Mouse (Mus musculus) stomach, postnatal 0 days (tissue): ENCODE data around the gene Vps26c. TPM values are rescaled to one million over a fixed set of nuclear protein-coding genes. Genes with fewer than 3 reads are reported as not detected.
A peak's percentile ranks its signal among the peaks of the same experiment; 100 is the strongest.

Source experiments
- ATAC-seq: fragments of 200-750 bp; cut with Nextera tagmentation; 2 replicates; pipeline ENCODE4 v1.8.0; 2017; ENCODE audit not compliant: low FRiP score, low TSS enrichment
- DNase-seq: peaks from one replicate; pipeline ENCODE4 v3.0.0-alpha.2; 2016; ENCODE audit warnings: low spot score
- H3K27ac ChIP-seq: fragments of 300-500 bp; sonication (generic); replicated peaks from 2 replicates; pipeline ENCODE4 v1.5.1; 2014; ENCODE audit warnings: mild to moderate bottlenecking, control low read depth
- H3K27me3 ChIP-seq: fragments of 300-500 bp; sonication (generic); 2 replicates; pipeline ENCODE4 v1.6.1; 2014; ENCODE audit warnings: low read length; ENCODE audit not compliant: control insufficient read depth, insufficient read depth
- H3K36me3 ChIP-seq: fragments of 300-500 bp; sonication (generic); 2 replicates; pipeline ENCODE4 v1.6.1; 2014; ENCODE audit warnings: low read length, mixed read lengths; ENCODE audit not compliant: control insufficient read depth, insufficient read depth
- H3K4me1 ChIP-seq: fragments of 300-500 bp; sonication (generic); replicated peaks from 2 replicates; pipeline ENCODE4 v1.6.1; 2014; ENCODE audit warnings: antibody characterized with exemption; ENCODE audit not compliant: control insufficient read depth, insufficient read depth
- H3K4me2 ChIP-seq: fragments of 300-500 bp; sonication (generic); replicated peaks from 2 replicates; pipeline ENCODE4 v1.6.1; 2014; ENCODE audit warnings: low read depth, mild to moderate bottlenecking, control low read depth, moderate library complexity
- H3K4me3 ChIP-seq: fragments of 300-500 bp; sonication (generic); 2 replicates; pipeline ENCODE4 v1.5.1; 2014; ENCODE audit warnings: low read depth, low read length, control low read depth
- H3K9ac ChIP-seq: fragments of 300-500 bp; sonication (generic); 2 replicates; pipeline ENCODE4 v1.6.1; 2014; ENCODE audit warnings: mild to moderate bottlenecking, low read length, control low read depth, mixed read lengths
- H3K9me3 ChIP-seq: fragments of 300-500 bp; sonication (generic); 2 replicates; pipeline ENCODE4 v1.6.1; 2016; ENCODE audit warnings: low read length; ENCODE audit not compliant: control insufficient read depth
- CTCF ChIP-seq: IDR thresholded peaks from 2 replicates; pipeline ENCODE4 v1.5.1; 2016; ENCODE audit warnings: antibody characterized with exemption, low read depth, mild to moderate bottlenecking, moderate library complexity
- EP300 ChIP-seq: optimal IDR thresholded peaks from 2 replicates; pipeline ENCODE3; 2016; ENCODE audit warnings: antibody characterized with exemption
- WGBS: fragments of 180-500 bp; shearing (Covaris S2); extraction: QIAGEN DNeasy Blood & Tissue Kit; methylation state at CpG from one replicate; pipeline ENCODE4 v1.1.7; 2014; 5-methylcytosine and 5-hydroxymethylcytosine counted together
- polyA plus RNA-seq: library from polyadenylated mRNA; unstranded; fragments of >200 nt; fragmentation: Nextera tagmentation; extraction: Ambion mirVana; gene quantifications from 2 replicates; pipeline ENCODE4 v1.2.1, GENCODE M21; 2015

The Vps26c gene
- polyA plus RNA-seq, 1 experiment from 2014 or later, result 28.5 TPM

DNA sequence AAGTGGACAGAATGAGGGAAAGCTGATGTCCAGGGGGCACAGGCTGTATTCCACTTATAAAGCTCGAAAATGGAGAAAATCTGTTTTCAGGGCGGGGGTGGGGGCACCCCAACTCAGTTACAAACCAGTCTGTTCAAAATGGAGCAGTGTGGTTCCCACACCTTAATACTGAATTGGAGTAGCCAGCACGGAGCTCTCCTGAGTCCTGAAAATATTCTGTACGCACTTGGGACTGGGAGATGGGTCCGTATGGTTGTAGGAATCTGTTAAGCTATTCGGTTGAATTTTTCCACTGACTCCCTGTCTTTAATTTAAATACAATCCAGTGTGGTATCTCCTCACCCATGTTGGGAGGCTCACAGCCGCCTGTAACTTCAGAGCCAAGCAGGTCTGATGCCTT lies 28.7 kb upstream of the Vps26c start:
- 68% methylated on average over 7 of the region's 7 CpGs for WGBS
- no peaks in the 10 kb centered on the region for H3K27me3 ChIP-seq
- no peak overlapping the region for H3K9ac ChIP-seq
- no peak overlapping the region for H3K4me2 ChIP-seq
- DNase-seq (no peak), ATAC-seq (no peak)
- no peaks in the 10 kb centered on the region for H3K36me3 ChIP-seq
- no peaks in the 10 kb centered on the region; the same call in none of the 2 replicates for H3K4me1 ChIP-seq
- H3K27ac ChIP-seq, result no peak overlapping the region
- TF ChIP-seq CTCF (no peak), EP300 (no peak)
- no peaks in the 10 kb centered on the region for H3K9me3 ChIP-seq
- no peak overlapping the region for H3K4me3 ChIP-seq

- Histone ChIP-seq H3K27me3 (no peaks in the 10 kb centered on the region), H3K4me3 (no peak overlapping the region), H3K27ac (no peak overlapping the region), H3K4me1 (no peaks in the 10 kb centered on the region), H3K9ac (no peak overlapping the region), H3K36me3 (no peaks in the 10 kb centered on the region), H3K4me2 (no peak overlapping the region), H3K9me3 (no peaks in the 10 kb centered on the region)
- no peak for ATAC-seq
- TF ChIP-seq EP300 (no peak), CTCF (no peak)
- DNase-seq, result no peak
Observed at GRCm38 (mm10) chr16:94551934-94552333, 25.3 kb upstream of the Vps26c start.

DNA sequence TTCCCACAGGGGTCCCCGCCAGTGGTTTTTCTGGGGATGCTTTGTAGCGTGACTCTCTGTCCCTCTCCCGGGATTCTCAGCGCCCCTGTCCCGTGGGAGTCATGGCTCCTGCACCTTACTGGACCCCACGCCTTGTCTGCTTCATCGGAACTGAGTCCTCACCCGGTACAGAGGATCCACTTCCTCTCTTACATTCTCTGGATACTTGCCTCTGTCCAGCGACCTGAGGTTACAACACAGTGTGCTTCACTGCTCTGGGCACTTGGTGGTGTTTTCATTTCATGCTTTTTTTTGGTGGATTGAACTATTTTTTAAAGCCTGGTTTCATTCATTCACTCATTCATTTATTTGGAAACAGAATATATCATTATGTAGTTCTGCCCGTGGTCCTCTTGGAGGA lies 23.2 kb upstream of the Vps26c start:
- 66% methylated on average over 10 of the region's 10 CpGs for WGBS
- ATAC-seq, result no peak
- TF ChIP-seq EP300, result no peak
- no peak for TF ChIP-seq CTCF
- Histone ChIP-seq H3K9me3 (no peaks in the 10 kb centered on the region), H3K4me3 (no peak overlapping the region), H3K27ac (no peak overlapping the region), H3K9ac (no peak overlapping the region), H3K4me1 (no peaks in the 10 kb centered on the region), H3K4me2 (no peak overlapping the region), H3K27me3 (no peaks in the 10 kb centered on the region), H3K36me3 (no peaks in the 10 kb centered on the region)
- DNase-seq, result no peak

DNA sequence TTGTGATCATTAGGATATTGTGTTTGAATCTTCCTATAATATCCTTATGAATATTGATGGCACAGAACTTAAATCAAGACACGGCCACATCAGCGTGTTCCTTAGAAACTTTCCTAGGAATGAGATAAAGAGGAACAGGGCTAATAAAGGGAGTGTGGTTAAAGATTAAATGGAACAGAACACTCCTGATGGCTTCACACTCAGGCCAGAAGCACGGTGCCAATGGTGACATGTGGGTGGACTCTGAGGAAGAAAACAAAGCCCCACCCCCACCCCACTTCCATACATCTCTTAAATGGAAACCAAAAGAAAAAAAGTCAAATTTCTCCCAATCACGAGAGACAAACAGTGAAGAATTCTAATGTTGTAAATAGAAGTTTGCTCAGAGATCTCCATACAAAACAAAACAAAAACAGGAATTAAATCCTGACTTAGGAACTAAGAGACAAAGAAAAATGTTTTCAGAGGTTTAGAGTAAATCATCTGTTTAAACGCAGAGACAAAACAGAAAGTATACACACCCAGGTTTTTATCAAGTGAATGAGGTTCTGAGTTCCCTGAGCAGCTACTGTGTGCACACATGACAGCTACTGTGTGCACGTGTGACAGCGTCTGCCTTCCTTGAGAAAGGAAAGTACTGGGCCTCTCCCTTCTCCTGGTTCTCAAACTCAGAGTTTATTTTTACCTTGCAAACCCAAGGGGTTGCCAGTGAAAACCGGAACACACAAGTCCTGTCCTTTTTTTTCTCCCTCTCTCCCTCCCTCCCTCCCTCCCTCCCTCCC lies 19.3 kb upstream of the Vps26c start:
- Histone ChIP-seq H3K4me2 (no peak overlapping the region), H3K9me3 (no peaks in the 10 kb centered on the region), H3K9ac (no peak overlapping the region), H3K4me3 (no peak overlapping the region), H3K27me3 (no peaks in the 10 kb centered on the region), H3K27ac (no peak overlapping the region), H3K36me3 (no peaks in the 10 kb centered on the region), H3K4me1 (no peaks in the 10 kb centered on the region)
- TF ChIP-seq CTCF (no peak), EP300 (no peak)
- ATAC-seq, result no peak
- WGBS, result 29% methylated on average over 8 of the region's 8 CpGs
- DNase-seq, result no peak

DNA sequence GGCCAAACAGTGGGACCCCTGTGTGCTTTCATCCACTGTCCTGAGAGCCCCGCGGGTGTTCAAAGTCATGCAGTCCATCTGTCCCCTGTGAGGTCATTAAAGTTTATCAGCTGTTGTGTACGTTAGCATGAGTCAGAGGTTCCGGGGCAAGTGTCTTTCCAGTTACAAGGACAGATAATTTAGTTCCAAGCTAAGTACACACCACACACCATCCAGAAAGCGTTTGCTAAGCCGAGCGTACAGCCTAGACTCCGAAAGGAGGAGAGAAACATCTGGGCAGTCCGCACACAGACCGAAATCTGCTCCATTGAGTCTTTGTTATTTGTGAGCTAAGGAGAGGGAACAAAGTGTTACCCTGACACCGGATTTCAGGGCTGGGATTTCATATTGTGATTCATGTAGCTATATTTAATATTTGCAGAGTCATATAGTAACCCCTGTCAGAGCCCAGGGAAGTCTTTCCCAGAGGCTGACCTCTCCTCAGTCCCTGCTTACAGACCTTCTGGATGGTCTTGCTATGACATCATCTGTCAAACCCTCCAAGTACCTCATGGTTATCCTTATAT lies 18.0 kb upstream of the Vps26c start:
- no peak overlapping the region for H3K4me3 ChIP-seq
- H3K27me3 ChIP-seq, result no peaks in the 10 kb centered on the region
- WGBS, result 22% methylated on average over 11 of the region's 11 CpGs
- 0 out of 2 replicates have a peak overlapping the region, but pooled peaks have one; percentile 13 for H3K27ac ChIP-seq
- peak; percentile 82 for ATAC-seq
- TF ChIP-seq EP300 (no peak), CTCF (no peak)
- H3K9ac ChIP-seq, result 0 out of 2 replicates have a peak overlapping the region, but pooled peaks have one; percentile 5
- no peaks in the 10 kb centered on the region for H3K36me3 ChIP-seq
- H3K4me2 ChIP-seq, result no peak overlapping the region
- peak; percentile 36 for DNase-seq
- H3K4me1 ChIP-seq, result no peaks in the 10 kb centered on the region
- no peaks in the 10 kb centered on the region for H3K9me3 ChIP-seq

DNA sequence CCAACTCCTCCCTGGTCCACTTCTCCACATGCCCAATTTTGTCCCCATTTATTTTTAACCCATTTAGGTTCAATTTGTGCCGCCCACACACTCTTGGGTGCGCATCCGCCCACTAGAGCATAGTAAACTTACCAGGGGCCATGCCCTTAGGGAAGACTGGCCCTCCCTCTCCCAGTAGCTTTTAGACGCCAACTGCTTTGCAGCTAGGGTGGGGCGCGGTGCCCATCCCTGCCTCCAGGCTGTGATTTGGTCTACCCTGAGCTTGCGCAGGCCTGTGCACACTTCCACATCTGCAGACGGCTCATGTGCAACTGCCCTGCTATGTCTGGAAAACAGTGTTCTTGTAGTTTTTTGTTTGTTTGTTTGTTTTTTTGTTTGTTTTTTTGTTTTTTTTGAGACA lies 16.3 kb upstream of the Vps26c start:
- ATAC-seq (no peak), DNase-seq (no peak)
- Histone ChIP-seq H3K4me3 (no peak overlapping the region), H3K9ac (no peak overlapping the region), H3K27me3 (no peaks in the 10 kb centered on the region), H3K27ac (no peak overlapping the region), H3K4me1 (no peaks in the 10 kb centered on the region), H3K4me2 (no peak overlapping the region), H3K9me3 (no peaks in the 10 kb centered on the region), H3K36me3 (no peaks in the 10 kb centered on the region)
- TF ChIP-seq EP300, result no peak
- TF ChIP-seq CTCF, result no peak
- WGBS, result 89% methylated on average over 8 of the region's 8 CpGs
